Mouse (Mus musculus) MEL (cell line): Measurements from ENCODE around the gene Mypn. TPM values are rescaled to one million over a fixed set of nuclear protein-coding genes. Genes with fewer than 3 reads are reported as not detected.

Source experiments
- DNase-seq: peaks from one replicate; pipeline ENCODE4 v3.0.0; 2011; ENCODE audit warnings: low read depth, low spot score
- H3K27ac ChIP-seq: 2 replicates; pipeline ENCODE4 v1.5.1; 2012; ENCODE audit warnings: low read depth, mild to moderate bottlenecking, control low read depth, low read length, moderate library complexity; ENCODE audit not compliant: control insufficient read depth
- H3K27me3 ChIP-seq, 2 experiments: fragments of 150-350 bp in 1 of 2; sonication (generic) in 1 of 2; 2 replicates each; pipeline ENCODE4 v1.6.1; 2012; ENCODE audit warnings: low read length in 2 of 2, mild to moderate bottlenecking in 2 of 2, improper control_type of control experiment in 1 of 2, moderate library complexity in 1 of 2; ENCODE audit not compliant: insufficient read depth in 2 of 2, control insufficient read depth in 1 of 2
- H3K36me3 ChIP-seq, 2 experiments: 2 replicates each; pipeline ENCODE4 v1.6.1; 2012 to 2014; ENCODE audit warnings: low read length in 2 of 2, improper control_type of control experiment in 1 of 2, inconsistent platforms in 1 of 2, mild to moderate bottlenecking in 1 of 2; ENCODE audit not compliant: insufficient read depth in 2 of 2, control insufficient read depth in 1 of 2
- H3K4me1 ChIP-seq, 2 experiments: fragments of 150-350 bp in 1 of 2; sonication (generic) in 1 of 2; 2 replicates each; pipeline ENCODE4 v1.6.1; 2012; ENCODE audit warnings: low read length in 2 of 2, improper control_type of control experiment in 1 of 2, mild to moderate bottlenecking in 1 of 2; ENCODE audit not compliant: insufficient read depth in 2 of 2, control insufficient read depth in 1 of 2
- H3K4me3 ChIP-seq, 2 experiments: fragments of 150-350 bp in 1 of 2; sonication (generic) in 1 of 2; 2 replicates each; pipeline ENCODE4 v1.5.1; 2012; ENCODE audit warnings: low read depth in 2 of 2, low read length in 2 of 2, mild to moderate bottlenecking in 2 of 2, moderate library complexity in 2 of 2, control low read depth in 1 of 2, improper control_type of control experiment in 1 of 2; ENCODE audit not compliant: control insufficient read depth in 1 of 2, insufficient read depth in 1 of 2
- H3K79me2 ChIP-seq: 2 replicates; pipeline ENCODE4 v1.6.1; 2012; ENCODE audit warnings: mild to moderate bottlenecking, low read length, moderate library complexity; ENCODE audit not compliant: control insufficient read depth, poor library complexity, insufficient read depth
- H3K9ac ChIP-seq: 2 replicates; pipeline ENCODE4 v1.6.1; 2012; ENCODE audit warnings: low read depth, mild to moderate bottlenecking, control low read depth, low read length, moderate library complexity; ENCODE audit not compliant: control insufficient read depth, poor library complexity, severe bottlenecking
- H3K9me3 ChIP-seq: fragments of 150-350 bp; sonication (generic); replicated peaks from 2 replicates; pipeline ENCODE4 v1.6.1; 2012; ENCODE audit warnings: mild to moderate bottlenecking, low read length, improper control_type of control experiment, moderate library complexity; ENCODE audit not compliant: insufficient read depth
- CHD1 ChIP-seq: IDR thresholded peaks from 2 replicates; pipeline ENCODE4 v1.6.1; 2012; ENCODE audit warnings: low read depth, mild to moderate bottlenecking, inconsistent platforms, low read length, improper control_type of control experiment
- ELF1 ChIP-seq: IDR thresholded peaks from 2 replicates; pipeline ENCODE4 v1.6.1; 2014; ENCODE audit warnings: low read depth, mild to moderate bottlenecking, inconsistent platforms, low read length, improper control_type of control experiment, moderate library complexity
- ETS1 ChIP-seq: IDR thresholded peaks from 2 replicates; pipeline ENCODE4 v1.6.1; 2012; ENCODE audit warnings: low read depth, mild to moderate bottlenecking, inconsistent platforms, low read length, improper control_type of control experiment, moderate library complexity
- HCFC1 ChIP-seq: IDR thresholded peaks from 2 replicates; pipeline ENCODE4 v1.6.1; 2012; ENCODE audit warnings: low read depth, mild to moderate bottlenecking, inconsistent platforms, low read length, improper control_type of control experiment, moderate library complexity
- KAT2A ChIP-seq: conservative IDR thresholded peaks from 2 replicates; pipeline ENCODE4 v1.6.1; 2012; ENCODE audit warnings: low read depth, low read length, improper control_type of control experiment, inconsistent platforms
- MAFK ChIP-seq: IDR thresholded peaks from 2 replicates; pipeline ENCODE4 v1.6.1; 2011; ENCODE audit warnings: low read depth, mild to moderate bottlenecking, low read length, improper control_type of control experiment, borderline replicate concordance
- MEF2A ChIP-seq: IDR thresholded peaks from 2 replicates; pipeline ENCODE4 v1.6.1; 2014; ENCODE audit warnings: low read depth, mild to moderate bottlenecking, inconsistent platforms, low read length, improper control_type of control experiment; ENCODE audit not compliant: poor library complexity, insufficient replicate concordance, severe bottlenecking; ENCODE audit errors: extremely low read depth
- MYC ChIP-seq: IDR thresholded peaks from 2 replicates; pipeline ENCODE4 v1.6.1; 2011; ENCODE audit warnings: low read depth, mild to moderate bottlenecking, low read length, improper control_type of control experiment, moderate library complexity
- NELFE ChIP-seq: IDR thresholded peaks from 2 replicates; pipeline ENCODE4 v1.6.1; 2011; ENCODE audit warnings: low read depth, low read length, improper control_type of control experiment
- POLR2A ChIP-seq, 2 experiments: IDR thresholded peaks; 2 replicates each; pipeline ENCODE4 v1.6.1; 2011 to 2012; ENCODE audit warnings: low read length in 2 of 2, mild to moderate bottlenecking in 2 of 2, control low read depth in 1 of 2, improper control_type of control experiment in 1 of 2, low read depth in 1 of 2, moderate library complexity in 1 of 2; ENCODE audit not compliant: control insufficient read depth in 1 of 2, insufficient read depth in 1 of 2, poor library complexity in 1 of 2
- RCOR1 ChIP-seq: IDR thresholded peaks from 2 replicates; pipeline ENCODE4 v1.6.1; 2012; ENCODE audit warnings: low read depth, mild to moderate bottlenecking, inconsistent platforms, low read length, improper control_type of control experiment
- TAL1 ChIP-seq: IDR thresholded peaks from 2 replicates; pipeline ENCODE4 v1.6.1; 2012; ENCODE audit warnings: mild to moderate bottlenecking, inconsistent platforms, low read length, moderate library complexity, mixed read lengths
- UBTF ChIP-seq: IDR thresholded peaks from 2 replicates; pipeline ENCODE4 v1.6.1; 2012; ENCODE audit warnings: low read depth, mild to moderate bottlenecking, inconsistent platforms, low read length, improper control_type of control experiment, moderate library complexity, borderline replicate concordance; ENCODE audit not compliant: insufficient read depth
- USF1 ChIP-seq: IDR thresholded peaks from 2 replicates; pipeline ENCODE4 v1.6.1; 2014; ENCODE audit warnings: low read depth, mild to moderate bottlenecking, inconsistent platforms, low read length, improper control_type of control experiment, moderate library complexity
- ZKSCAN1 ChIP-seq: IDR thresholded peaks from 2 replicates; pipeline ENCODE4 v1.6.1; 2012; ENCODE audit warnings: low read depth, mild to moderate bottlenecking, inconsistent platforms, low read length, improper control_type of control experiment, moderate library complexity
- ZNF384 ChIP-seq: IDR thresholded peaks from 2 replicates; pipeline ENCODE4 v1.6.1; 2012; ENCODE audit warnings: low read depth, mild to moderate bottlenecking, inconsistent platforms, low read length, improper control_type of control experiment
- polyA plus RNA-seq, 2 experiments: library from polyadenylated mRNA; stranded (reverse) in 1 of 2; unstranded in 1 of 2; fragments of >175 nt in 1 of 2; fragments of >200 nt in 1 of 2; gene quantifications; 2 replicates each; pipeline versions ENCODE4 v1.2.1 to v1.2.4; 2012; ENCODE audit warnings: low replicate concordance in 2 of 2, low read depth in 1 of 2; ENCODE audit not compliant: insufficient read length in 2 of 2, insufficient read depth in 1 of 2, missing spikeins in 1 of 2
- total RNA-seq: library from RNA; depleted of rRNA; stranded (reverse); fragments of 300-350 nt; gene quantifications from 2 replicates; pipeline ENCODE4 v1.2.3, GENCODE M21; 2012

Gene Mypn
- total and polyA plus RNA-seq, 3 experiments, result not detected

DNA sequence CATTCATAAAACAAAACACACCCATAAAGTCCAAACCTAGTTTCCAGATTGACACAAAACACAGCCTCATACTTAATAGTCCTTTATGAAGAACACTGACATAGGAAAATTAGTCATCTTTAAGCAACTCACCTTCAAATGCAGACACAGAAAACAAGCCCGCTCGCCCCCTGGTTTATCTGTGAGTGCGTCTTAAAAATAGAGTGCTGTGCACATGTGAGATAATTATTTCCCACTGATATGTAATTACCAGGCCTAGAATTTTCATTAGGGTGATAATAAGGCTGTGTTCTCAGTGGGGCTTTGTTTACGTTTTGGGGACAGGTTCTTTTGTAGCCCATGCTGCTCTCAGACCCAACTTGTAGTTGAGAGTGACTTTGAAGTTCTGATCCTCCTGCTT lies 4.7 kb downstream of the Mypn start:
- DNase-seq, result no peak
- no peak overlapping the region for H3K9ac ChIP-seq

GRCm38 (mm10) chr10:63192736-63193135 lies 11.0 kb downstream of the Mypn start:
- Histone ChIP-seq H3K27me3 (peaks cover 3 to 11% of the 10 kb centered on the region in 2 experiments; a peak in 2 of 4 replicates), H3K9me3 (no peaks in the 10 kb centered on the region), H3K27ac (no peak overlapping the region), H3K36me3 (no peaks in the 10 kb centered on the region), H3K4me1 (no peaks in the 10 kb centered on the region), H3K4me3 (no peak overlapping the region), H3K9ac (no peak overlapping the region), H3K79me2 (no peaks in the 10 kb centered on the region)
- no peak for DNase-seq
- TF ChIP-seq ELF1, result no peak
- TF ChIP-seq CHD1, result no peak

More for the DNA sequence above, 4.7 kb downstream of the Mypn start:
- TF ChIP-seq HCFC1 (no peak), MYC (no peak), NELFE (no peak), CHD1 (no peak), TAL1 (no peak), MAFK (no peak), USF1 (no peak), ZNF384 (no peak), KAT2A (no peak), RCOR1 (no peak), UBTF (no peak)
- Histone ChIP-seq H3K27me3 (peaks cover 0 to 2% of the 10 kb centered on the region in 2 experiments; a peak in 1 of 4 replicates), H3K27ac (no peak overlapping the region), H3K9me3 (no peaks in the 10 kb centered on the region), H3K79me2 (no peaks in the 10 kb centered on the region), H3K4me3 (no peak overlapping the region), H3K4me1 (no peaks in the 10 kb centered on the region), H3K36me3 (no peaks in the 10 kb centered on the region)

DNA sequence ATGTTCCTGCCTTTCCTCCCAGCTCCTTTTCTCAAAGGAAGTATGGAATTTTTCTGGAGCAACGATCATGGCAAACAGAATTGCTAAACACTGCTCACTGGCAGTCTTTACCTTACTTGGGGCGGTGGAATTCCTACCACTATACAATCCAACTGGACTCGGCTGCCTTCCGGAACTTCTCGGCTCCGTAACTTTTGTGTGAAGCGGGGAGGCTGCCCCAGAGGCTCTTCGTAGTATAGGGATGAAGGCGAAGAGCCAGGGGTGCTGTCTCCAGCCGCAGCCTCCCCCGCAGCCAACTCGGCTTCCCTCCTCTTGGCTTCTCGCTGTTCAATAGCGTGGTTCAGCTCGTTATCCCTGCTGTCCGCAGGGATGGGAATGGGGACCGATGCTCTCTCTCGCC lies 11.5 kb downstream of the Mypn start:
- DNase-seq, result no peak
- H3K27me3 ChIP-seq, result peaks cover 3 to 11% of the 10 kb centered on the region in 2 experiments; a peak in 2 of 4 replicates
- H3K36me3 ChIP-seq, result no peaks in the 10 kb centered on the region
- H3K27ac ChIP-seq, result no peak overlapping the region
- no peak overlapping the region for H3K9ac ChIP-seq
- H3K4me3 ChIP-seq, result no peak overlapping the region
- TF ChIP-seq POLR2A (IDR thresholded peaks at IDR 0.05; ENCODE audit: control insufficient read depth in 1 of 2, insufficient read depth in 1 of 2, low read depth in 1 of 2, low read length in 2 of 2, poor library complexity in 1 of 2) (no peak), ZKSCAN1 (no peak), MEF2A (no peak), ETS1 (no peak), NELFE (no peak), HCFC1 (no peak)
- H3K4me1 ChIP-seq, result no peaks in the 10 kb centered on the region
- no peaks in the 10 kb centered on the region for H3K79me2 ChIP-seq
- no peaks in the 10 kb centered on the region for H3K9me3 ChIP-seq
